Mouse (Mus musculus) spleen, postnatal 4 days (tissue): ENCODE data around the gene Scap.
A peak's percentile ranks its signal among the peaks of the same experiment; 100 is the strongest.

ENCODE experiments used
- DNase-seq, 2 experiments: peaks; one replicate each; pipeline ENCODE4 v3.0.0; 2022; ENCODE audit warnings: low spot score in 2 of 2

Gene Scap

DNA sequence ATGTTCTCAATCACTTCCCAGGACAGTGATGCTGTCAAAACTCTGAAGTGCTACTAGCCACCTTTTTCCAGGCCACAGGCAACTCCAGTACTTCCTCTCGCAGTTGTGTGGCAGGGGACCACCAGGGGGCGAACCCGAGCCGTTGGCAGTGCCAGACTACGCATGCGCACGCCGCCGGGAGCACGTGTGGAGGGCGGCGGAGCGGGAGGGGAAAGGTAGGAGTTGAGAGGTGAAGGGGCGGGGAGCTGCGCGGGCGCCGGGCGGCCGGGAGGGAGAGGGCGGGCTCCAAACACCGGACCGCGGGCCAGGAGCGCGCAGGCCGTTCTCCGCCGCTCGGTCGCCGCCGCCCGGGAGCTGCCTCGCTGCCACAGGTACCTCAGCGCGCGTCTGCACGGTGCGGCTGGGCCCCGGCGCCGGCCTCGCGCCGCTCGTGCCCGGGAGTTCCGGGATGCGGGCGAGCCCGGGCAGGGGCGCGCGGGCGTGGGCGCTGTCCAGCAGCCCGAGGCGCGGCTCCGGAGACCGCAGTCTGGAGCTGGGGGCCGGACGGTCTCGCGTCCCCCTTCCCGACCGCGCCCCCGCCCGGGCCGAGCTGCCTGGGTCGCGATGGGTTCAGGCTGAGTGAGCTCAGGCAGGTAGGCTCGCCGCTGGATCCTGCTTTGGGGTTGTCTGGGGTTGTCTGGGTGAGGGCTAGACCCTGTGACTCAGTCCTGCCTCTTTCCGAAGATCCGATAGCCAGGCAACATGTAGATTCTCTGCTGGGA, at the start of gene Scap:
Gene Scap (plus strand): TSS at position 154 of the 761 bp plus-strand sequence.
- DNase-seq = peak; percentile 96 to 100

DNA sequence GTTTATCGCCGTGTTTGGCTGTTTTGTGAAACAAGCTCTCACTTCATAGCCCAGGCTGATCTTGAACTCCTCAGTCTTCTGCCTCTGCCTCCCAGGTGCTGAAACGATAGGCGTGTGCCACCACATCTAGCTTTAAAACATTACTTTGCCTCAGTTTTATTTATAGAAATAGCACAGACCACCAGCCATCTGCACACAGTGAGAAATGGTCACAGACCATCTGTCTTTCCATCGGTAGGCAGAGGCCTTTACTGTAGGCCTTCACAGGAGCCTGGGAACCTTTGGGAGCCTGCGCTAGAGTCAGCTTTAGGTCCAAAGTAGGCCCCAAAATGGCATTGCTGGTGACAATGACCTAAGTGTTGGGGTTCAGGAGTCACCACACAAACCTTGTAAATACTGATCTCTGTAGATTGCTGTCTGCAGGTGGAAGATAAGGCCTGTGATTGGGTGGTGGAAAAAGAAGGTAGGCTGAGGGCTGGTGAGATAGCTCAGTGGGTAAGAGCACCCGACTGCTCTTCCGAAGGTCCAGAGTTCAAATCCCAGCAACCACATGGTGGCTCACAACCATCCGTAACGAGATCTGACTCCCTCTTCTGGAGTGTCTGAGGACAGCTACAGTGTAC, 48.9 kb upstream of the Scap start:
- no peak for DNase-seq

DNA sequence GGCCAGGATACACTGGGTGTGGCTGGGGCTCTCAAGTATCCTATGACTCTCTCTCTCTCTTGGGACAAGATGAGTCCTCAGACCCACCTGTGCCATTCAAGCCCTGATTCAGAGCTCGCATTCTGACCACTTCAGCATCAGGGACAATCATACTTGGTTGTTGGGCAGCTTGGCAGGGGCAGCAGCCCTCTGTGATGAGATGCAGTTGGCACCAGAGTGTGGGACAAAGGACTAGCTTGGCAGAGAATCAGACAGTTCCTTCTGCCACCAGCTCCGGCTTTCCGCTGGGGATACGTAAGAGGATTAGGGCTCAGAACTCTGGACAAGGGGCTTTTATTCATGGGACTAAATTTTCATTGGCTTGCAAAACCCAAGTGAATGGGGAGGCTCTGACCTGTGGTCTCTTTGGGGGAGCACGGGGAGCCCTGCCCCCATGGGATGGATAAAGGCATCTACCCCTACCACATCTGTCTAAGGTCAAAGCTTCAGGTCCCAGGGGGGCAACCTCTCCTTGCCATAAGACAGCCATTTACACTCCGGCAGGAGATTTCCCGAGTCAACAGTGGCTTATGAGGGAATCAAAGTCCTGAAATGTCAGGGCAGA, 45.7 kb upstream of the Scap start:
- DNase-seq = no peak

DNA sequence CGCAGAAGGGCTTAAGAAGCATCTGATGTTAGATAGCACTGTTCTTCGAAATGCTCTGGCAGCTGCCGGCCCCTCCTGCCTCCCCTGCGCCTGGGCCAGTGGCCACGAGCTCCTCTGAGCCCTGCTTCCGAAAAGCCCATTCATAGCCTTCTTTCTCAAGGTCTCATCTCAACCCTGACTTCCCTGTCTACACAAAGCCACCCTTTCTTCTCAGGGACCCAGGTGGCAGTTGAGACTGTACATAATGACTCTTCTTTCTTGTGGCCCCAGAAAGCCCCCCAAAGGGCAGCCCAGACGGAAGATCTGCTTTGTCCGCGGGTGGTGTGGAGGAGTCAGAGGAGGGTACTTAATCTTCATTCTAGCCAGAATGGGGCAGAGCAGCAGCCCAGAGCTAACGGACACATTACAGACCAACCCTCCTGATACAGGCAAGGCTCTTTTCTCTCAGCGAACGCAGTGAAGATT, 39.8 kb upstream of the Scap start:
- DNase-seq = no peak

DNA sequence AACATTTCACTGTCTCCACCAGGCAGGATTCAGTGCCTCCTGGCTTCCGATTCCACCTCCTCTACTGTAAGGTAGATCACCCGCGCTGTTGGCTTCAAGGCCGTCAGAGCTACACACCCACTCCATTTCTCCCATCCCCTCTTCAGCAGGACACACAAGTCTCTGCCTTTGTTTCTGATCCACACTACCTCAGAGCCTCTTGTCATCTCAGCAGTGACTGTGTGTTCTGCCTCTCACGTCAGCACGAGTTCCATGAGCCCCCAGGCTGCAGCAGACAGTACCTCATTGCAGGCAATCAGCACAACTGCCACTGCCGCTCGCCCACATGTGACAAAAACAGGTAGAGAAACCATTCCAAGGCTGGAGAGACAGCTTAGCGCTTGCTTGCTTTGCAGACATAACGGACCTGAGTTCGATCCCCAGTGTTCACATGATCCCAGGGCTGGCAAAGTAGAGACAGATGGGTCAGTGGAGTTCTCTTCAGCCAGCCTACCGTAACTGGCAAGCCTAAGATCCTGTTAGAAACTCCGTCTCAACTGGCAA, 39.1 kb upstream of the Scap start:
- no peak for DNase-seq

DNA sequence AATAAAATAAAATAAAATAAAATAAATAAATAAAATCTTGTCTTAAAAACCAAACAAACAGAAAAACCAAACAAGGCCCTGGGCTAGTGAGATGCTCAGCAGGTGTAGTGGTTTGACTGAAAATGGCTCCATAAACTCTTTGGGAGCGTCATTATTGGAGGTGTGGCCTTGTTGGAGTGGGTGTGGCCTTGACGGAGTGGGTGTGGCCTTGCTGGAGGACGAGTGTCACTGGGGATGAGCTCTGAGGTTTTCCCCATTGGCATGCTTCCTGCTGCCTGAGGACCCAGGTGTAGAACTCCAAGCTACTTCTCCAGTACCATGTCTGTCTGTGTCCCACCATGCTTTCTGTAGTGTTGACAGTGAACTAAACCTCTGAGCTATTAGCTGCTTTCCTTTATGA, 38.3 kb upstream of the Scap start:
- DNase-seq = no peak

DNA sequence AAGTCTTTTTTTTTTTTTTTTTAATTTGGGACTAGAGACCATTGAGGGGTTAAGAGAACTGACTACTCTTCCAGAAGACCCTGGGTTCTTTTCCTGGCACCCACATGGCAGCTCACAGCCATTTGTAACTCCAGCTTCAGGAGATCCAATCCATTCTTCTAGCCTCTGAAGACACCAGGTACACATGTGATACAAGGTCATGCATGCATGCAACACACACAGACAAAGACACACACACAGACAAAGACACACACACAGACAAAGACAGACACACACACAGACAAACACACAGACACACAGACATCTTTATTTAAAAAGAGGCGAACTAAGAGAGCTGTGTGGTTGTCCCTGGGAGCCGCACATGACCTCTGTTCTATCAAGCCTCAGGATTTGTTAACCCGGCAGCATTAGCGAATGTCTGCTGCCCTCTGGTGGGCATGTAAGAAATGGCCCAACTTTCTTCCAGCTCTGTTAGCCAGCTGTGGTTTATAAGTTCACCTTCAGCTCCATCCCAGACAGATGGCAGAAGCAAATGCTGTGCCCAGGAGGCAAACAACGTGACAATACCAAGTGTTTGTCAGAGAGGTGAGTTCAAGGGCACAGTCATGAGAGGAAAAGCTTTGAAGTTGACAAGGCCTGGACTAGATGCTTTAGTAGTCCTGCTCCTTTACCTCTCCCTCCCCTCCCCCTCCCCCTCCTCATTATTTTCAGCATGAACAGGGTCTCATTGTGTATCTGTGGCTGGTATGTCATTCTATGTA, 36.0 kb upstream of the Scap start:
- DNase-seq = peak; percentile 60 to 86

DNA sequence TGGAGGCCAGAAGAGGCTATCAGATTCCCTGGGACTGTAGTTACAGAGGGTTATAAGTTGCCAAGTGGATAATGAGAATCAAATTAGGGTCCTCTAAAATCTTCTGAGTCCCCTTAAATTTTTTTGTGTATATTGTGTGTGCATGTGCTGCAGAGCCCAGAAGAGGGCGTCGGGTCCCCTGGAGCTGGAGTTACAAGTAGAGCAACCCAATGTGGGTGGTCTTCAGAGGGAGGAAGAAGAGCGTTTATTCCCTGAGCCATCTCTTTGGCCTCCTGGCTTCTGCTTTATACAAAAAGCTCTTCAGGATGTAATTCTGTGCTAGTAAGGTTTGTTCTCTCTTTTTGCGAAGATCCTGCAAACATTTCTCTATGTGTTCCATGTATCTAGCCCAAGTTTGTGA, 28.6 kb upstream of the Scap start:
- DNase-seq = peak in 1 of 2 experiments; percentile 23

DNA sequence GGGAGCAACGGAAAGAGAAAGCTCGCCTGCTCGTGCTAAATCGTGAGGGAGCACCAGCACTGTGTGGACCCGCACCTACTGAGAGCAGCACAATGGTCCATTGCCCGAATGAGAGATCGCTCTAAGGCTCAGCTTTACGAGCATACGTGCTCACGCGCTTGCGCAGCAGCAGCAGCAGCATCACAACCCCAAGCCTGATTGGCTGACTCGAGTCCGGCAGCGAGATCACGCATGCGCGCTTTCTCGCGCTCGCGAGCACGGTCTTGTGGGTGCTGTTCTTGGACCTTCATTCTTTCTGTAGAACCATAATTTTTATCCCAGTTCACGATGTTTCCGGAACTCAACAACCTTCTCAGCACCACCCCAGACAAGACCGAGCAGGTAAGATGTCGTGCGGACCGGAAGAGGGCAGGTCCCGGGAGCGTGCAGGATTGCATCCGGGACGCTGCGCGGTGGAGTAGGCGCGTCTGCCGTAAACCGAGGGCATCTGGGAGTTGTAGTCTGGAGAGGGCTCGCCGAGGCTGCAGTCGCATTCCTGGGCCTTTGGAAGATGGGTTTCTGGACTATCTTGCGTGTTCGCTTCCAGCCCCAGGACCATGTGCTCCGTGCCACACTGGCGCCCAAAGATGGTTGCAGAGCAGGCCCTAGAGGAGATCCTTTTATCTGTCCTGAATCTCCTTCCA, 28.0 kb upstream of the Scap start, which contains the start of gene Elp6:
Gene Elp6 (plus strand): TSS at position 205 of the 683 bp plus-strand sequence.
- peak; percentile 85 to 94 for DNase-seq

DNA sequence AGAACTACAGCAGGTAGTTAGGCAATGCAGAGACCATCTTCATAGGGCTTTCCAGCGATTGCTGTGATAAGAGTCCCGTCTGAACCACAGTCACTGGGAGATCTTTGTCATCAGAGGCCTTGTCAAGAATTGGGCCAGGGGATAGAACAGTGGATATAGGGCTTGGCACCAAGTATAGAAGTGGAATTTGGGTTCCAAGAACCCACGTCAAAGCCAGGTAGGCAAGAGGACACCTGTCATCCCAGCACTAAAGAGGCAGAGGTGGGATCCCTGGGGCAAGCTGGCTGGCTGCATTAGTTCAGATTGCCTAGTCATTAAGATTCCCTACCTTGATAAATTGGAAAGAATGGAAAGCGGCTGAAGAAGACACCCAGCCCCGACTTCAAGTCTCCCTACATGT, 26.7 kb upstream of the Scap start:
- no peak for DNase-seq

DNA sequence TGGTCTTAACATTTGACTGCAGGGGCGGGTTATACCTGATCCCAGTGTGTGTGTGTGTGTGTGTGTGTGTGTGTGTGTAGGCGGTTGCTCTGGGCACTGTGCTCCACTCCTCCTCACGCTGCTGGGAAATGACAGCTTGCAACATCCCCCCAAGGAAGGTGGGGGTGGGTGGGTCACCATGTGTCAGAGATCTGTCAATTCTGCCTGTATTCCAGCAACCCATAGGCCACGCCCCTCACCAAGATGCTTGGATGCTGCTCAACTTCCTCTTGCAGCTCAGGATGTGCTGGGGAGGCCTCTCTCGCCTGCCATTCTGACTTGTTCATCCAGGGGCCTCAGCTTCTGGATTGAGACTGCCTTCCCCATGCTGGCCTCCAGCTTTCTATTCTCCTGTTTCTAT, 18.4 kb upstream of the Scap start:
- DNase-seq = no peak

DNA sequence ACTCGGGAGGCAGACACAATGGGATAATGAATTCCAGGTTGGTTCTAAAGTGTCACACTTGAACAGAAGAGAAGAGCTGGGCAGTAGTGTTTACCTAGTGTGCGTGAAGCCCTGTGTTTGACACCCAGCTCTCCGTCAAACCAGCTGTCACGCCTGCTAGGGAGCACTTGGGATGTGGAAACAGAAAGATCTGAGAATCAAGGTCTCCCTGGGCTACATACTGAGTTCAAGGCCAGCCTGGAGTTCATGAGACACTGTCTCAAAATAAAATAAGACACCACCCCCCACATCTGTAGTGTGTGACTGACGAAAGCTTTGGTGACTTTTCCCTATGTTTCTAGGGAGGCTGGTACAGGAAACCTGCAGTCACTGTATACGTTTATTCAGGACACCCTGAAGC, 17.7 kb upstream of the Scap start:
- DNase-seq = no peak

DNA sequence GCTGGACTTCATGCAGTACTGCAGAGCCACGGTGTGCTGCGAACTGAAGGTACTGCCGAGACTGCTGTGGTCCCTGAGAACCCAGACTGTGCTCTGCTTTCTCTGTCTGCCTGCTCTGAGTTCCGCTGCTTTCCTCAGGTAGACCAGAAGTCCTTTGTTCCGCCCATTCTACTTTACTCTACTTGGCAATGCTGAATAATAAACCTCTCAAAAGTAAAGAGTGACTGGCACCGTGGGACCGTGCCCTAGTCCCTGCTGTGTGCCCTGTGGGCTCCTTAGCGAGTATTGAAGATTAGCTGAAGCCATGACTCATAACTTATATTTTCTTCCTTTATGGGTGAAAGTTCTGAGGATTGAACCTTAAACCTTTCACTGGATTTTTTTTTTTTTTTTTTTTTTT, 17.2 kb upstream of the Scap start:
- no peak for DNase-seq

DNA sequence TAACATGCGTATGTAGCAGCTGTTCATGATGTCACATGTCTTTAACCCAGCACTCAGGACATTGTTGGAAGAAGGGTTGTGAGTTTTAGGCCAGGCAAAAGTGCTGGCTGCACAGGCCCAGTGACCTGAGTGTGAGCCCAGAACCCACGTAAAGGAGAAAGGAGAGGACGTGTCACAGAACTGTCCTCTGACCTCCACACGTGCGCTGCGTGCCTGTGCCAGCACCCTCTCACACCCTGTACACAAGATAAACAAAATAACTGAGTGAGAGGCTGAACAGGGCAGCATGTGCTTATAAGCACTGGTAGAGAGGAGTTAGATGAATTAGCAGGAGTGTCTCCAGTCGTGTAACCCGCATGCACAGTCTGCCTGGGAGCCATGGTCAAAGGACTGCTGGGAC, 16.6 kb upstream of the Scap start:
- DNase-seq = no peak

DNA sequence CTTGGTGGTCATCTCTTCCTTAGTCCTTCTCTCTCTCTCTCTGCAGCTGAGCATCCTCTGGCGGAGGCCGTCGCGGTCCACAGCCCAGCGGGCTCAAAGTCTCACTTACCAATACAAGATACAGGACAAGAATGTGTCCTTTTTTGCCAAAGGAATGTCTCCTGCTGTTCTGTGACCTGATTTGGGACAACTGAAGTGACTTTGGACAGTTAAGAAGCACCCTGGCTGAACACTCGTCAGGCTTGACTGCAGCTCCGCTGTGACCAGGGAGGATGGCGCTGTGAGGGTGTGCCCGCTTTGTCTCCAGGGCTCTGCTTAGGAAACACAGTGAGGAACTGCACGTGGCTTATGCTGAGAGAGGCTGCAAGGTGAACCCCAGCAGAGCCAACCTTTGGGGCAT, 12.3 kb upstream of the Scap start:
- DNase-seq = no peak

DNA sequence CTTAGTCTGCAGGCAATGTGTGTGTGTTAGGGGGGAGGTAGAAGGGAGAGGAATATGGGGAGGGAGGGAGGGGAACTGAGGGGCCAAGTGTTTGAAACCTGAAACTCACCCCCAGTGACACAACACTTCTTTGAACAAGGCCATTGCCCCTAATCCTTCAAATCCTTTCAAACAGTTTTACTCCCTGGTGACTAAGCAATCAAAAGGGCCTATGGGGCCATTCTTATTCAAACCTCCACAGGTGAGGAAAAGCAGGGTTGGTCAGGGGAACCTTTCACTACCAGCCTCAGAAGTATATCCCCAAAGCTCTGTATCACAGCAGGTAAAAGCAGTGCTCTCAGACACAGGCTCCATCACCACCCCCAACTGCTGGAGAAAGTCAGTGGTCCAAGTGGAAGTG, 10.1 kb upstream of the Scap start:
- DNase-seq = no peak

DNA sequence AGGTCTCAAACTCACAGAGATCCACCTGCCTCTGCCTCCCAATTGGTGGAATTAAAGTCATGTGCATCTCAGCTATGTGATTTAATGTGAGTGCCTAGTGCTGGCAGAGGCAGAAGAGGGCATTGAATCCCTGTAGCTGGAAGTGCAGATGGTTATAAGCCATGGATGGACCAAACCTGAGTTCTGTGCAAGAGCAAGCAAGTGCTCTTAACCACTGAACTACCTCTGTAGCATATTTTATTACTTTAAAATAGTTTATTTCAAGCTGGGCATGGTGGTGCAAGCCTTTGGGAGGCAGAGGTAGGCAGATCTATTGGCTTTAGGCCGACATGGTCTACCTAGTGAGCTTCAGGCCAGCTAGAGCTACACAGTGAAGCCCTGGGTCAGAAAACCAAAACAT, 8.9 kb upstream of the Scap start:
- DNase-seq = no peak

DNA sequence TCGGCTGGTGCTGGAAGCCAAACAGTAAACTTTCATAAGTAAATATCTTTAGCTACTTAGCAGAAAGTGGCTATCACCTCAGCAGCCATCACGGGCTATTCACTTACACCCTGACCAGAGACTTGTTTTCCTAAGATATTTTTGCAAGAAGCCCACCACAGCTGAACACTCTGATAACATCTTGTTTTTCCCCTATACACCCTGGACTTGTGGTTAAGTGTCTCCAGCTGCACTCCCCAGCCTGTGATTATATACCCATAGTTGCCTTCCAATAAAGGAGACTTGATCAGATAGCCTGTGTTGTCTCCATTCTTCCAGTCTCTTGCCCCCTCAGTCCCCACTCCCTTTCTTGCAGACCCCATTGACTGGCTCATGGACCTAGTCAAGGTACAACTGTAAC, 4.9 kb upstream of the Scap start:
- DNase-seq = no peak

DNA sequence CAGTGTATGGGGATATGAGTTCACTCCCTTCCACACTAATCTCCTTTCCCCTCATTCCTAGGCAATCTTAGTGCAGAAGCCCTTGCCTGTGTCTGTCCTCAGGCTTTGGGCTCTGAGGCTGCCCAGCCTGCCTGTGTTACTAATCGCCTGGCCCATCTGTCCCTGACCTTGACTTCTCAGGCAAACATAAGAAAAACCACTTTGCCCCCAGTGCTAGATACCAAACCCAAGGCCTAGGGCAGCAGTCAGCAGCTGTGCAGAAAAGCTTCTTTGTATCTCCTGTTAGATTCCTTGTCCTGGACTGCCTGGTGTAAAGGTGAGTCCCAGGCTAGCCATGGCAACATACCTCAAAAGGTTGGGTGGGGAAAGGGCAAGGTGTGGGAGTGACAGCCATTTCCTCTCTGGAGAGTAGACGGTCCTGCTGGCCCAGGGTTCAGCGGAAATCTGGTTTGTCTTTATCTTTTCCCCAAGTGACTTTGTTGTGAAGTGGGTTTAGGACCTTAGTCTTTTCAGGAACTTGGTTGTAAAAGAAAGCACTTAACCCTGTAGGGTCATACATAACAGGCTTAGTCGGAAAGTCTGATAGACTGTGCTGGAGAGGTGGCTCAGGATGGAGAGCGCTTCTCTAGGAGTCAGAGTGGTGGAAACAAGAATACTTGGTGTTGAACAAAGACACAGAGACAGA, 4.0 kb upstream of the Scap start:
- no peak for DNase-seq

DNA sequence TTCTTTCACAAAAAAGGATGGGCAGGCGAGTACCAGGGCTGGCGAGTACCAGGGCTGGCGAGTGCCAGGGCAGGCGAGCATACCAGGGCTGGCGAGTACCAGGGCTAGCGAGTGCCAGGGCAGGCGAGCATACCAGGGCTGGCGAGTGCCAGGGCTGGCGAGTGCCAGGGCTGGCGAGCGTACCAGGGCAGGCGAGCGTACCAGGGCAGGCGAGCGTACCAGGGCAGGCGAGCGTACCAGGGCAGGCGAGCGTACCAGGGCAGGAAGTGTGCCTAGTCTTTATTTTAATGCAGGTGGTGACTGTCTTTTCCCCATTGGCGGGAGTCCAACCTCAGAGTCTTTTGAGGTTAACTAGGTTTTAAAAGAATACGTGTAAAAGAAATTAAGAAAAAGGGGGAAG, 3.4 kb upstream of the Scap start:
- no peak for DNase-seq

DNA sequence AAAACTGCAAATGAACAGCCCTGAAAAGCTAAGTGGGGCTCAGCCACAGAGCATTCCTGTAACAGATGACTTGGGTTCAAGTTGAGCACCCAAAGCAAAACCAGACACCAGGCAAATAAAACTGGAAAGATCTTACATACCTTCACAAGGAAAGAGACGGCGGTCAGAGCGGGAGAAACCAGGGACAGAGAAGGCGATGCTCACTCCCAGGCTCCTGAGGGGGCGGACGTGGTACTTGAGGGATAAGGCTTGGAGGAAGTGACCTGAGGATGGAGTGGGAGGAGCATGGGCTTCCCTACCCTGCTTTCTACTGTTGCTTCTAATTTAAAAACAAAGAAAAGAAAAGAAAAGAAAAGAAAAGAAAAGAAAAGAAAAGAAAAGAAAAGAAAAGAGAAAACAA, 2.7 kb upstream of the Scap start:
- DNase-seq = no peak
